Mouse (Mus musculus): ENCODE data around the gene Tmem164. TPM values are rescaled to one million over a fixed set of nuclear protein-coding genes. Genes with fewer than 3 reads are reported as not detected.
A peak's percentile ranks its signal among the peaks of the same experiment; 100 is the strongest.

Gene Tmem164
- polyA plus RNA-seq, 1 experiment: 42.1 TPM

- Histone ChIP-seq H3K4me1 (ENCODE audit: control insufficient read depth, insufficient read depth, low read length) (no peaks in the 10 kb centered on the region; the same call in 1 of the 2 replicates), H3K4me3 (replicated peaks; ENCODE audit: extremely low read depth, low read depth, low read length) (peak overlapping the region; percentile 48)
- DNase-seq: peak; percentile 40
- 32% methylated on average over 10 of the region's 10 CpGs for WGBS
- TF ChIP-seq POLR2A (IDR thresholded peaks at IDR 0.05; ENCODE audit: borderline replicate concordance, extremely low read depth, low read depth, low read length): no peak
- TF ChIP-seq CTCF (IDR thresholded peaks at IDR 0.05; ENCODE audit: insufficient read depth, low read length): peak; percentile 52; the same call in 1 of the 2 replicates
Observed at GRCm38 (mm10) chrX:142806620-142807061, 125.4 kb downstream of the Tmem164 start.

GRCm38 (mm10) chrX:142808411-142808810 lies 127.2 kb downstream of the Tmem164 start:
- DNase-seq: peak; percentile 14
- H3K4me3 ChIP-seq (replicated peaks; ENCODE audit: extremely low read depth, low read depth, low read length): no peak overlapping the region
- TF ChIP-seq POLR2A (IDR thresholded peaks at IDR 0.05; ENCODE audit: borderline replicate concordance, extremely low read depth, low read depth, low read length): no peak
- peak; percentile 23; the same call in 1 of the 2 replicates for TF ChIP-seq CTCF (IDR thresholded peaks at IDR 0.05; ENCODE audit: insufficient read depth, low read length)
- no peaks in the 10 kb centered on the region; the same call in 1 of the 2 replicates for H3K4me1 ChIP-seq (ENCODE audit: control insufficient read depth, insufficient read depth, low read length)
- 35% methylated on average over 9 of the region's 9 CpGs for WGBS

GRCm38 (mm10) chrX:142813146-142813545 lies 131.9 kb downstream of the Tmem164 start:
- 20% methylated on average over 6 of the region's 6 CpGs for WGBS
- no peaks in the 10 kb centered on the region for H3K4me1 ChIP-seq (ENCODE audit: control insufficient read depth, insufficient read depth, low read length)
- TF ChIP-seq CTCF (IDR thresholded peaks at IDR 0.05; ENCODE audit: insufficient read depth, low read length) (peak; percentile 33; the same call in 1 of the 2 replicates), POLR2A (IDR thresholded peaks at IDR 0.05; ENCODE audit: borderline replicate concordance, extremely low read depth, low read depth, low read length) (no peak)
- no peak overlapping the region for H3K4me3 ChIP-seq (replicated peaks; ENCODE audit: extremely low read depth, low read depth, low read length)
- DNase-seq: peak; percentile 29

GRCm38 (mm10) chrX:142818057-142818682 lies 137.0 kb downstream of the Tmem164 start:
- H3K4me3 ChIP-seq (replicated peaks; ENCODE audit: extremely low read depth, low read depth, low read length): no peak overlapping the region
- no peaks in the 10 kb centered on the region for H3K4me1 ChIP-seq (ENCODE audit: control insufficient read depth, insufficient read depth, low read length)
- 46% methylated on average over 10 of the region's 10 CpGs for WGBS
- peak; percentile 22 for DNase-seq
- TF ChIP-seq POLR2A (IDR thresholded peaks at IDR 0.05; ENCODE audit: borderline replicate concordance, extremely low read depth, low read depth, low read length) (no peak), CTCF (IDR thresholded peaks at IDR 0.05; ENCODE audit: insufficient read depth, low read length) (peak; percentile 66)

GRCm38 (mm10) chrX:142821239-142821638 lies 140.0 kb downstream of the Tmem164 start:
- Histone ChIP-seq H3K4me3 (replicated peaks; ENCODE audit: extremely low read depth, low read depth, low read length) (no peak overlapping the region), H3K4me1 (ENCODE audit: control insufficient read depth, insufficient read depth, low read length) (no peaks in the 10 kb centered on the region)
- no peak for DNase-seq
- TF ChIP-seq POLR2A (IDR thresholded peaks at IDR 0.05; ENCODE audit: borderline replicate concordance, extremely low read depth, low read depth, low read length): no peak
- no peak for TF ChIP-seq CTCF (IDR thresholded peaks at IDR 0.05; ENCODE audit: insufficient read depth, low read length)
- 67% methylated on average over 6 of the region's 6 CpGs for WGBS

- Histone ChIP-seq H3K4me1 (ENCODE audit: control insufficient read depth, insufficient read depth, low read length) (no peaks in the 10 kb centered on the region), H3K4me3 (replicated peaks; ENCODE audit: extremely low read depth, low read depth, low read length) (no peak overlapping the region)
- DNase-seq: no peak
- WGBS: 32% methylated on average over 3 of the region's 3 CpGs
- TF ChIP-seq CTCF (IDR thresholded peaks at IDR 0.05; ENCODE audit: insufficient read depth, low read length) (peak; percentile 38), POLR2A (IDR thresholded peaks at IDR 0.05; ENCODE audit: borderline replicate concordance, extremely low read depth, low read depth, low read length) (no peak)
Observed at GRCm38 (mm10) chrX:142821846-142822245, 140.6 kb downstream of the Tmem164 start.

GRCm38 (mm10) chrX:142825309-142825708 lies 144.1 kb downstream of the Tmem164 start:
- Histone ChIP-seq H3K4me3 (replicated peaks; ENCODE audit: extremely low read depth, low read depth, low read length) (no peak overlapping the region), H3K4me1 (ENCODE audit: control insufficient read depth, insufficient read depth, low read length) (no peaks in the 10 kb centered on the region; the same call in 1 of the 2 replicates)
- TF ChIP-seq POLR2A (IDR thresholded peaks at IDR 0.05; ENCODE audit: borderline replicate concordance, extremely low read depth, low read depth, low read length) (no peak), CTCF (IDR thresholded peaks at IDR 0.05; ENCODE audit: insufficient read depth, low read length) (no peak)
- DNase-seq: no peak
- 64% methylated on average over 1 of the region's 1 CpGs for WGBS

- Histone ChIP-seq H3K4me3 (replicated peaks; ENCODE audit: extremely low read depth, low read depth, low read length) (no peak overlapping the region), H3K4me1 (ENCODE audit: control insufficient read depth, insufficient read depth, low read length) (no peaks in the 10 kb centered on the region; the same call in 1 of the 2 replicates)
- 29% methylated on average over 1 of the region's 1 CpGs for WGBS
- no peak for DNase-seq
- TF ChIP-seq CTCF (IDR thresholded peaks at IDR 0.05; ENCODE audit: insufficient read depth, low read length) (no peak), POLR2A (IDR thresholded peaks at IDR 0.05; ENCODE audit: borderline replicate concordance, extremely low read depth, low read depth, low read length) (no peak)
Observed at GRCm38 (mm10) chrX:142827644-142828043, 146.4 kb downstream of the Tmem164 start.

GRCm38 (mm10) chrX:142828184-142828908 lies 147.1 kb downstream of the Tmem164 start:
- no peaks in the 10 kb centered on the region; the same call in 1 of the 2 replicates for H3K4me1 ChIP-seq (ENCODE audit: control insufficient read depth, insufficient read depth, low read length)
- H3K4me3 ChIP-seq (replicated peaks; ENCODE audit: extremely low read depth, low read depth, low read length): no peak overlapping the region
- DNase-seq: no peak
- TF ChIP-seq POLR2A (IDR thresholded peaks at IDR 0.05; ENCODE audit: borderline replicate concordance, extremely low read depth, low read depth, low read length) (no peak), CTCF (IDR thresholded peaks at IDR 0.05; ENCODE audit: insufficient read depth, low read length) (no peak)
- 55% methylated on average over 13 of the region's 13 CpGs for WGBS
